Mouse (Mus musculus) cerebellum, adult 8-10 months (tissue): ENCODE data around the gene Sac3d1.
"Not testable (repeated sequence)": the region's sequence is repeated elsewhere in the genome, so short reads cannot be mapped to it uniquely, and the experiment has no call there.

Source experiments
- DNase-seq: peaks from one replicate; pipeline ENCODE4 v3.0.0; 2022

Gene Sac3d1

DNA sequence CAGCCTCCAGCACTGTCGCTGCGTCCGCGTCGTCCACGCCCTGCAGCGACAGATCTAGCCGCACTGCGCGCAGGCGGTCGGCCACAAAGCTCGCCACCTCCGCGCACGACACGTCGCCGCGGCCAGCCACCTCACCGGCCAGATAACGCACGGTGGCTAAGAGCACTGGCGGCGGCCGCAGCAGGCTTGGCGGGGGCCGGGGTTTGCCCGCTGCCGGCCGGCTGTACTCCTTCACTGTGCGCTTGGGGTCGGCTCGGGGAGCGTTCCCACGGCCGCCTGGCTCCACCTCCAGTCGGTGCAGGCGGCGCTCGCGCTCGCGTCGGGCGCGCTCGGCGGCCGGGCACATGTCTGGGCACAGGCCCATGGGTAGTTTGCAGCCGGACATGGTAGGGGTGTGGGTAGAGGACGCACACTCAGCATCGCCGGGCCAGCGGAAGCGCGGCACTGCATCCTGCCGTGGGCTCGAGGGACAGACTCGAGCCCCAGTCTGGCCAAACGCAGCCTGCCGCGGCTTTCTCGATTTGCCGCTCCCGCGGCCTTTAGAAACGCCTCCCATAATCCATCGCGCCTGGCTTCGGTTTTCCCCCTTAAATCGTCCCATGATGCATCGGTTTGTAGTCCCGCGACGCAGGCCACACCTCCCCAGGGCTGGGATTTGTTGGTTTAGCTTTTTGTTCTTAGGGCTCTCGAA lies at the start of gene Sac3d1:
Gene Sac3d1 (minus strand): TSS at position 665 of the 691 bp plus-strand sequence.
- peak; percentile 83 for DNase-seq

DNA sequence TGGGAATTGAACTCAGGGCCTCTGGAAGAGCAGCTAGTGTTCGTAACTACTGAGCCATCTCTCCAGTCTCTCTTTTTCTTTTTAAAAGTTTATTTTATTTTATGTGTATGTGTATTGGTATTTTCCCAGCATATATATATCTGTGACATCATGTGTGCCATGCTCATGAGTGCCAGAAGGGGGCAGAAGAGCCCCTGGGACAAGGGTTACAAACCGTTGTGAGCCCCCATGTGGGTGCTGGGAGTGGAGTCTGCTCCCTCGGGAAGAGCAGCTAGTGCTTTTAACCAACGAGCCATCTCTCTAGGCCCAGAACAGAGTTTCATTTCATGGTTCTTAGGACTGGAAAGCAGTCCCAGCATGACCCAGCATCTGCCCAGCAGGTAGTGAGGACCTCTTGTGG lies 48.3 kb upstream of the Sac3d1 start:
- DNase-seq = no peak

DNA sequence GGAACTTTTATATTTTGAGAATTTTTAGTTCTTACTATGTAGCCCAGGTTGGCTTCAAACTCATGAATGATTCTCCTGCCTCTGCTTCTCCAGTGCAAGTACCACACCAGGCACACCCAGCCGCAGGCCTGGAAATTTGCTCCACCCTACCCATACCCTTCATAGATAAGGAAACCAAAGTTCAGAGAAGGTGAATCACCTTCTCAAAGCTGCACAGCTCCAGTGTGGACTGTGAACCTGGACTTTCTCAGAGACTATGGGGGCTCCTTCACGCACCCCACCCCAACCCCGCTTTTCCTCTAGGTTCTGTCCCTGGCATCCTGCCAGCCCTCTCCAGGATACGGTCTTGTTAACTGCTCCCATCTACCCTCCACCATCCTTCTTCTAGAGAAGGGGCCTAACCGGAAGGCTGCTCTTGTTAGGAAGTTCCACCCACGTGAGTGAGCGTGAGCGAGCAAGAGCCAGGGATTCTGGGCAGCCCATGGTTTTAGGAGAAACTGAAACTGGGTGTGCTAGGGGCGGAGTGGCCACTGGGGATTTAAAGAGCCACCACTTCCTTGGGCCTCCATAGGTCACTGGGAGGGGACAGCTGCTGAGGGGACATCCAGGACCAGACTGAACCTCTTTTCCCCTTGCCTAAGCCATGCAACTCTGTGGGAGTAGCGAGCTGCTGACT lies 45.6 kb upstream of the Sac3d1 start:
- no peak for DNase-seq

DNA sequence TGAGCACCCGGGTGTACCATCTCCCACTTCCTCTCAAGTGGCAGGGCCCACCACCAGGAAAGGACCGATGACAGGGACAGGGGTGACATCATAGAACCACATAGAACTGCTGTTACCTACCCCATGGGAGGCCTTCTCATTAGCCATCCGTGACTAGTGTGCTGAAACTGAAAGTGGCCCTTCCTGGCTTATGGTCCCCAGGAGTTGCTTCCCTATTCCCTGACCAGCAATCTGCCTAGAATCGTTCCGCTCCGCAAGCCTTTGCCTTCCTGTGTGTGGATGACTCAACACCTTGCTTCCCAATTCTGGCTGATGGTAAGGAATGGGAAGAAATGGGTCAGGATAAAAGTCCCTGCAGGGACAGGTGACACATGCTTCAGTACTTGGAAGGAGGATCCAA lies 38.8 kb upstream of the Sac3d1 start:
- no peak for DNase-seq

DNA sequence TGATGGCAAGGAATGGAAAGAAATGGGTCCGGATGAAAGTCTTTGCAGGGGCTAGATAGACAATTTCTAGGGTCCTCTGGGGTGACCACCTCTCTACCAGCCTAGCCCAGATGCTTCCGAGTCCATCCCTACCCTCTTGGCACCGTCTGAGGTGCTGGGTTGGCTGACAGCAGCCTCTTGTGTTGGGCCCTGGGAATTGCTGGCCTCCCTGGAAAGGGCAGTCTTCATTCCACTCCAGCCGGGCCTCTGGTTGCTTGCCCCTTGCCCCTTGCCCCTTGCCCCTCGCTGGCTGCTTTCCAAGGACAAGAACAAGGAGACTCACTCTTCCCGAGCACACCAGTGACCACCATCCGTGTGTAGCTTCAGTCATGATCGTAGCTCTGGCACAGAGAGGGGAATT lies 37.9 kb upstream of the Sac3d1 start:
- DNase-seq = no peak

DNA sequence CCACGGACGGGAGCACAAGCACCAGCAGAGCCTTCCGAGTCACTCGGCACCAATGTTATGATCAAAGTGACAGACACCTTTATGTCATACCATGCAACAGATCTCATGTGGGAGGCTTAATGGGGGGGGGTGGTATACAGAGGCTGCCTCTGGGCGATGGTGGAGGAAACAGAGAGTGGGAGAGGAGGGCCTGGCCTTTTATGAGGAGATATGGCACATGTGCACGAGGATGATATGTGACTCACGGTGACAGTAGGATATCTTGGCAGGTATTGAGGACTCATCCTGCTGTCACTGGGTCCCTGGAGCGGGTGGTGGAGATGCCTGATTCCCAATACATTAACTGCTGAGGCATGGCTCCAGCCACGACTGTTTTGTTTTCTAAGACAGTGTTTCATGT lies 36.7 kb upstream of the Sac3d1 start:
- DNase-seq = no peak

DNA sequence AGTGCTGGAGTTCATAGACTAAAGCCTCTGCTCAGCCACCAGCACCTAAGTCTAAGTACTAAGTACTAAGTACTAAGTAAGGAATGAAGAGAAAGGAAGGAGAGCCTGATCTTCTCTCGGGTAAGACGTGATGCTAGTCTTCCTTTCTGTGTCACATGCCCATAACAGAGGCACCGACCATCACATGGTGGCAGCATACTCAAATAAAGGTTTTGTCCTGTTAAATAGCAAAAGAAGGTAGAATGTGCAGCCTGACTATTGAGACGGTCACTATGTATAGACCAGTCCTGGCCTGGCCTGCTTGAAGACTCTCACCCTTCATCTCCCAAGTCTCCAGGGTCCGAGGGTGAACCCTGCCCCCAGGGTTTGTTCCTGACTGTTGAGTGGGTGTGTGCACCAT lies 26.4 kb upstream of the Sac3d1 start:
- no peak for DNase-seq

DNA sequence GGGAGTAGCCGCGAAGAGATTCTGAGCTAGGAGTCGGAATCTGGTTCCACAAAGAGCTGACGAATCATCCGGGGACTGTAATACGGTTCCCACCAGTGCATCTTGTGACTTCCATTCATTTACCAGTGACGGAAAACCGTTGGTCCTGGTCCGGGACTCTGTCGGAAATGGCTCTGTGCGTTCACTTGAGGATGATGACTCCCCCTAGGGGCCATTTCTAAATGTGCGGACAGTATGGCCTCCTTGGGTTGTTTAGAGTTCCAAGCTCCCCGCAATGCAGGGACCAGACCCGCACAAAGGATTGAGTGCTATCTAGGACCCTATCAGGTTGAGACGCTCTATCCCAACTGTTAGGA lies 22.9 kb upstream of the Sac3d1 start, which contains the start of gene Arl2:
Gene Arl2 (minus strand): TSS at position 155 of the 356 bp plus-strand sequence.
- peak; percentile 85 for DNase-seq

DNA sequence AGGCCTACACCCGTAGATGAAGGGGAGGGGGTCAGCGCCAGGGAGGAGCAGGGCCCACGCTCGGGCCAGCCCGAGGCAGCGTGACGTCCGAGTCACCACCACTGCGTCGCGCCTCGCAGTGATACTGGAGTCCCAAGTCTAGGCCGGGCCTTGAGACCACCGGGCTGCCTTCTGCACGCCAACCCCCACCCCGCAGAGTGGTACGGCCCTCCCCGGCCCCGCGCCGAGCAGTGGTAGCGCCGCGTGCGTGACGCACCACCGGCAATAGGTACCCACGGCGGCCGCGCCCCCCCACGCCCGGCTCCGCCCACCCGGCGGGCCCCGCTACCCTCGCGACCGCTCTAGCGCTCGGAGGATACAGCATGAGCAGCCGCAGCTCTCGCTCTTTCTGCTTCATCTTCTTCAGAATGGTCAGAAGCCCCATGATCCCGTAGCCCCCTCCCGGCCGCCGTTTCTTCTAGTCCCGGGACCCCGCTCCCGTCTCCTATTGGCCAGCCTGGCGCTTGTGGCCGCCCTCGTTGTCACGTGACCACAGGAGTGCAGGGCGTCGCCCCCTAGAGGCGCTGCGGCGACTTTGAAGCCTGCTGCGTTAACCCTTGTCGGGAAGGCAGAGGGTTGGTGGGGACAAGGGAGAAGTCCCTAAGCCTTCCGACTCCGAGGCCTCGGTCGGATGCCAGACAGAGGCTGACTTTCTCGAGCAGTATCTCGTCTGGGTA lies 22.4 kb upstream of the Sac3d1 start, which contains the start of gene Batf2:
Gene Batf2 (plus strand): TSS at position 306 of the 716 bp plus-strand sequence.
- peak; percentile 92 for DNase-seq

DNA sequence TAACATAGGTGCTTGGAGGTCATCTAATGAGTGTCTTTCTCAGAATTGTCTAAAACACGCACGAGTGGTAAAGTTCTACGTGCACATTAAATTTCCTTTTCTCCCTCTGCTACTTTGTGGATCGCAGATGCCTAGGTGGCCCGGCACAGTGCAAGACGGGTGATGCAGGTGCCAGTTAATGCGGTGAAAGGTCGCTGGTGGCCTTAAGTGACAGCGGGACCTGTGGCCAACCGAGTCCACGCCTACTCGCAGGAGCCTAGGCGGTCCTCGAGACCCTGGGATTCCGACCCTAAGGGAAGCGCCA lies 21.9 kb upstream of the Sac3d1 start:
- DNase-seq = no peak

DNA sequence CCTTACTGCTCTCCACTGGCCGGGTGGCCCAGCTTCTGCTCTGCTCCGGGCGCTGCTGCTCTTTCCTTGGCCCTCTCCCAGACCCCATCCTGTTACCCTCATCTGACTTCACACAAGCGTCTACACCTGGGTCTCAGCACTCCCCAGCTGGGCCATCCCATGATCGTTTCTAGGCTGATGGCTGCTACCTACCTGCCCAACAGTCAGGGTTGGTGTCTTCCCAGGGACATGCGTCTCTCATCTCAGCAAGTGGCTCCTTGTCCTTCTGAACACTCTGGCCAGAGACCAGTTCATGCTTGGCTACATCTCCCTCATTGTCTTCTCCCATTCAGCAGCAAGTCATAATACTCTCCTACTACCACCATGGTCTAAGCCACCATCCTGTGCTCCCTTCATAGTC lies 21.3 kb upstream of the Sac3d1 start:
- peak; percentile 49 for DNase-seq

DNA sequence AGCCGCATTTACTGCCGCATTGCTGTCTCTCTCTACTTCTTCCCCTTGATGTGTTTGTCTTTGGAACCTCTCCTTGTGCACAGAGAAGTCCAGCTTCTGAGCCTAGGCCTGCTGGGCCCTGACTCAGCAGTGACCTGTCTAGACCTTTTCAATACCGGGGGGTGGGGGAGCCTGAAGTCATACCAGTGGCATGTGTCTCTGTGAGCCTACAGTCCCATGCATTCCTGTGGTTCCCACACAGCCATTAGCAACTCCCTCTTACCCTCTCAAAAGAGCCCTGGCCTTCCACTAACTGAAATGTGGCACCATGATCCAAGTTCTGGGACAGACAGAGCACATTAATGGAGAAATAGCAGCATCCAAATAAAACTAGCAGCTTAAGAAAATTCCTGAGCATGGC lies 17.9 kb upstream of the Sac3d1 start:
- no peak for DNase-seq

DNA sequence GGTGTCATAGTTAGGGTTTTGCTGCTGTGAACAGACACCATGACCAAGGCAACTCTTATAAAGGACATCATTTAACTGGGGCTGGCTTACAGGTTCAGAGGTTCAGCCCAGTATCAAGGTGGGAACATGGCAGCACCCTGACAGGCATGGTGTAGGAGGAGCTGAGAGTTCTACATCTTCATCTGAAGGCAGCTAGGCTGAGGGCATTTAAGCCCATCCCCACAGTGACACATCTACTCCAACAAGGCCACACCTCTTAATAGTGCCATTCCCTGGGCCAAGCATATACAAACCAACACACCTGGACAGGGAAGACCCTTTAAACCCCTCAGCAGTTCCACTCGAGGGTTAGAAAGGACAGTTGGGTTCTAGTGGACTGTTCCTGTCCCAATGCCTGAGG lies 14.7 kb upstream of the Sac3d1 start:
- DNase-seq = not testable (repeated sequence)

DNA sequence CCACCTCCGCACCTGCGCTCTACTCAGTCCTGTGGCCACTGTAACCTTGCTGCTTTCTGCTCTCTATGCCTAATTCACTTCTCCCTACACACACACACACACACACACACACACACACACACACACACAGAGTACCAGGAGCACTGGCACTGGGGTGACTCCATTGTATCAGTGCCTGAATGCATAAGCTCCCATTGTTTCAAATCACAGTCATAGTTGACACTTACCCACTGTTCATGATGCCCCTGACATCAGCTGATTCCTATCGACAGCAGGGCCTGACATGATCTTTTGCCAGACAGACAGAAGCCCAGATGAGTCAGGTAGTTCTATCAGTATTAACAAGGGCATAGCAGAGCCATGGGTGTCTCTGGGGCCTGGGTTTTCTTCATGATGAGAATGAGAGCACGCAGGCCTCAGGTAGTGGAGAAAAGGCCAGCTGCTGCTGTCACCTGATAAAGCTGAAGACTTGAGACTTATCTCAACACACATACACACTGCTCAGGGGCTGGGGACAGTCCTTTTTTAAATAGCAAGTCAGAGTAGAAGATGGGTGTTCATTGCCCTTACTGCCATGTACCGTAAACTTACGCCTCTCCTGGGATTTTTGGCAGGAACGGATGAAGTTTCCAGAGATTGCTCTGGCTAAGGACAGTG lies 13.8 kb upstream of the Sac3d1 start:
- no peak for DNase-seq

DNA sequence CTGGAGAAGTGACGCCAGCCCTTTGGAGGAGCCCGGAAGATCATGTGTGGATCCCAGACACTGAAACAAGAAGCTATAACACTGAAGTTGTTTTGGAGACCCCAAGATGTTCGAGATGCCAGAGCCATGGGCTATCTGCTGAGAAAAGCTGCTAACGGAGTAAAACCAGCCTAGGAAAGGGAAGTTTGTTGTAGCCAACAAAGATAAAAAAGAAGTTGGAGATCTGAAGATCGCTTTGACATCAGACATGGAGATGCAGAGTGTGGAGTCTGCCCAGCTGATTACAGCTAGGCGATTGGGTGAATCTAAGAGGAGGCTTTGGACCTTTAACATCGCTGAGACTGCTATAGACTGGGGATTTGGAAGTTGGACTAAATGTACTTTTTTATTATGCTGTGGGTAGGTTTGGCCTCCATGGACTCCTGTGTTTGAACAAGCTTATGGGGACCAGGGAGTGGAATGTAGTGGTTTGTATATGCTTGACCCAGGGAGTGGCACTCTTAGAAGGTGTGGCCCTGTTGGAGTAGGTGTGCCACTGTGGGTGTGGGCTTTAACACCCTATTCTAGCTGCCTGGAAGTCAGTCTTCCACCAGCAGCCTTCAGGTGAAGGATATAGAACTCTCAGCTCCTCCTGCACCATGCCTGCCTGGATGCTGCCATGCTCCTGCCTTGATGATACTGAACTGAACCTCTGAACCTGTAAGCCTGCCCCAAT lies 12.1 kb upstream of the Sac3d1 start:
- DNase-seq = not testable (repeated sequence)

DNA sequence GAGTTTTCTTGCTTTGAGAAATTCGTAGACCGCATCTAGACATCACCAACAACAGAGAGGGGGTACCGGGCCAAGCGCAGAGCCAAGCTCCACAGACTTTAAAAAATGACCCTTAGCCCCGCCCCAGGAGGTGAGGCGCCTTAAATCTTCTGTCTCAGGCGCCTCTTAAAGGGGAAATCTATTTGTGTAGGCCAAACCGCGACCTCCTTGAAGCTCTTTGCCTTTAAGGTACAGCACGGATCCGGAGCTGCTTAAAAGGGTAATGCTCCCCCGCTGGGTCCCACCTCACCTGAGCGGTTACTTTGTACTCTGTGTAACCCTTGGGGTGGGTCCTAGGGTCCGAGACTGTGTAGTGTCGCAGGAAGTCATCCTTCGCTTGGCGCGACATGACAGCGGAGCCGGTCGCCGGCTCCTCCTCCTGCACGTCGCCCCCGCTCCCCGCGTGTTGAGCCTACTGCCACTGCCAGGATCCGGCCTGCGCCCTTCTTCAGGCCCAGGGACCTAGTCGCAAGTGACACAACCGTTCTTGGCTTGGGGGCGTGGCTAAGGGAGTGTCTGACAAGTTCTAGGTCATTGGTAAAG lies 9.4 kb upstream of the Sac3d1 start, which contains the start of gene Snx15:
Gene Snx15 (minus strand): TSS at position 545 of the 582 bp plus-strand sequence.
- peak; percentile 96 for DNase-seq

DNA sequence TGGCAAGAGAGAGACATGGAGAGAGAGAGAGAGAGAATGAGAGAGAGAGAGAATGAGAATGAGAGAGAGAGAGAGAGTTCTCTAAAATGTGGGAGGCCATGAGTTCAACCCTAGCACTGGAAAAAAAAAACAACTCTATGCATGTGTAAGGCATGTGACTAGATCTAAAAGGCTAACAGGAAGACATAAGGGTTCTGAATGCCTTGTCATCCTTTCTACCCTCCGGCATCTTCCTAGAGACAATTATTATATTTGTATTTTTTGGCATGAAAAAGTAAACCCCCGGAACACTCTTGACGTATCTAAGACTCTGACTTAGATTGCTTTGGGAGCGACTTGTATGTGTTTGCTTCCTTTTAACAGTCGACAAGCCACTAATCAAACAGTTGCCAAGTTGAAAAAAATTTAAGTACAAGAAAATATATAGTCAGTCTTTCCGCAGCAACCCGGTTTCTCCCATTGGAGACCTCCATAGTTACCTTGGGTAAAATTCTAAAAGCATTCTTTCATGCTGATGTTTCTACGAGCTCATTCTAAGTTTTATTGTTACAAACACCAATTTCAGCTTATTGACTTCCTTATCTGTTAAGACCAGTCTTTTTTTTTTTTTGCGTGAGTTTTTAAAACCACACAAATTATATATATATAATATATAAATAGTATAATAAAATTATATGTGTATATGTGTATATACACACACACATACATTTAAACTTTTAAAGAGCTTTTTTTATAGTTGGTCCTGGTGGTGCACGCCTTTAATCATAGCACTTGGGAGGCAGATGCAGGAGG lies 8.5 kb upstream of the Sac3d1 start:
- no peak for DNase-seq

DNA sequence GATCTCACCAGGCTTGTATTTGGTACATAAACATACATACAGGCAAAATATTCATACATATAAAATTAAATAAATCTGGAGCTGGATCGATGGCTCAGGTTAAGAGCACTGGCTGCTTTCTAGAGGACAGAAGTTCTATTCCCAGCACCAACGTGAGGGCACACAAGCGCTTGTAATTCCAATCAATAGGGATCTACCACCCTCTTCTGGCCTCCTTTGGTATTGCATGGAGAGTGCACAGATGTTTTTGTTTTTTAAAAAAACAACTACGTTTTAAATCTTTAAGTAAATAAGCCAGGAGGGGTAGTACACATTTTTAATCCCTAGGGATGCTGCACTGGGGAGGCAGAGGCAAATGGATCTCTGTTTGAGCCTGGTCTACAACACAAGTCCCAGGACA lies 7.8 kb upstream of the Sac3d1 start:
- peak; percentile 65 for DNase-seq

DNA sequence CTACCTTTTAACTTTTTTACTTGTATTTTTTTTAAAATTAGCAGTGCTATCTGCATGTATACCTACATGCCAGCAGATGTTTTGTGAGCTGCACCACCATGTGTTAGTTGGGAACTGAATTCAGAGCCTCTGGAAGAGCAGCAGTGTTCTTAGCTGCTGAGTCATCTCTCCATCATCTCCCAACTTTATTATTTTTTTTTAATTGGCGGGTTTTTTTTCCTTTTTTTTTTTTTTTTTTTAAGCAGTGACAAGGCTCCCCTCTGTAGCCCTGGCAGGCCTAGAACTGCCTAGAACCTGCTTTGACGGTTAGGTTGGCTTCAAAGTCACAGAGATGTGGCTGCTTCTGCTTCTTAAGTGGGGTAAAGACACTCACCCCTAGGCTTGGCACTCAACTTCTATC lies 6.4 kb upstream of the Sac3d1 start:
- DNase-seq = no peak

DNA sequence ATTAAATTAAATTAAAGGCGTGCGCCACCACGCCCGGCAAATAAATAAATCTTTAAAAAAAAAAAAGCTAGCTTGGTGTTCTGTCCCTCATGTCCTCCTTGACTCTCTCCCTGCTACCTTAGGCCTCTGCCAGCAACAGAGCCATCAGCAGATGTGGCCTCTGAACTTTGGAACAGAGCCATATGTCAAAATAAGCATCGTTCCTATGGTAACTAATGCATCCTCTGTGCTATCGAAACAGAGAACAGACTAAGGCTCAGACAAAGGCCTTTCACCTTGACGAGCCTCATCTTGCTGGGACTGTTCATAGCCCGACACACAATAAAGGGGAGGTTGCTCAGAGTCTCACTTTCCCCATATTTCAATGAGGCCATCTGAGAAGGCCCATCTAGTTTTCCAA lies 4.9 kb upstream of the Sac3d1 start:
- no peak for DNase-seq

DNA sequence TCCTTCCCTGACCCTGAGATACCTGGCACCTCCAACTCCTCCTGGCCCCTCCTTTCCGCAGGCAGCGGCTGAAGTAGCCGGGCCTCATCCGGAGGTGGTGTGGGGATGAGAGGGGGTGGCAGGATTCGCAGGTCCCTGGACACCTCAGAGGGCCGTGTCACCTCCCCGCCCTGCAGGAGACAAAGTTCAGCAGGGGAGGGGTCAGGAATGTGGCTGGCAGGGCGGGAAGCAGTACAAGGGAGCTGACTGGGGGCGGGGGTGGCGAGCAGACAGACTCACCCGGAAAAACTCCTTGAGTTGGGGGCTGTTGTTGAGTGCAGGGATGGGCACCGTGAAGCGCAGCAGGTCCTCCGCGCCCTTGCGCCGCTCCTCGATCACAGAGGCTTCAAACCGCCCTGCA lies 3.3 kb upstream of the Sac3d1 start:
- DNase-seq = no peak
